Mouse (Mus musculus) heart, adult 9 months (tissue): Measurements from ENCODE around the gene Bdkrb1.

Experiments
- DNase-seq, 2 experiments: peaks; one replicate each; pipeline ENCODE4 v3.0.0; 2022; ENCODE audit warnings: low spot score in 2 of 2

Bdkrb1 gene

GRCm38 (mm10) chr12:105602581-105603210 is at the start of gene Bdkrb1:
Bdkrb1 (plus strand) TSS chr12:105603085.
- no peak for DNase-seq

GRCm38 (mm10) chr12:105554151-105554772 is 48.6 kb upstream of the Bdkrb1 start:
- peak in 1 of 2 experiments; percentile 51 for DNase-seq

GRCm38 (mm10) chr12:105555172-105555571 is 47.7 kb upstream of the Bdkrb1 start:
- DNase-seq, result no peak

GRCm38 (mm10) chr12:105557250-105557925 is 45.5 kb upstream of the Bdkrb1 start:
- DNase-seq, result peak; percentile 62 to 76

GRCm38 (mm10) chr12:105561007-105561534 is 41.8 kb upstream of the Bdkrb1 start:
- no peak for DNase-seq

- DNase-seq, result peak; percentile 52 to 66
Observed at GRCm38 (mm10) chr12:105562056-105562820, 40.6 kb upstream of the Bdkrb1 start.

- DNase-seq, result no peak
Observed at GRCm38 (mm10) chr12:105562936-105563680, 39.8 kb upstream of the Bdkrb1 start, which contains the start of gene Bdkrb2. Bdkrb2 (plus strand) TSS chr12:105563226.

- DNase-seq, result no peak
Observed at GRCm38 (mm10) chr12:105563726-105564275, 39.1 kb upstream of the Bdkrb1 start.

GRCm38 (mm10) chr12:105565221-105565620 is 37.7 kb upstream of the Bdkrb1 start:
- no peak for DNase-seq

- no peak for DNase-seq
Observed at GRCm38 (mm10) chr12:105571867-105572266, 31.0 kb upstream of the Bdkrb1 start.

GRCm38 (mm10) chr12:105572622-105573021 is 30.3 kb upstream of the Bdkrb1 start:
- DNase-seq, result no peak

GRCm38 (mm10) chr12:105574356-105574755 is 28.5 kb upstream of the Bdkrb1 start:
- no peak for DNase-seq

GRCm38 (mm10) chr12:105580490-105580889 is 22.4 kb upstream of the Bdkrb1 start:
- DNase-seq, result peak in 1 of 2 experiments; percentile 39

- no peak for DNase-seq
Observed at GRCm38 (mm10) chr12:105582486-105582885, 20.4 kb upstream of the Bdkrb1 start.

- no peak for DNase-seq
Observed at GRCm38 (mm10) chr12:105583484-105583883, 19.4 kb upstream of the Bdkrb1 start.

- peak; percentile 36 to 61 for DNase-seq
Observed at GRCm38 (mm10) chr12:105584851-105585250, 18.0 kb upstream of the Bdkrb1 start.

- DNase-seq, result no peak
Observed at GRCm38 (mm10) chr12:105587526-105587925, 15.4 kb upstream of the Bdkrb1 start.

GRCm38 (mm10) chr12:105590786-105591185 is 12.1 kb upstream of the Bdkrb1 start:
- no peak for DNase-seq

- DNase-seq, result no peak
Observed at GRCm38 (mm10) chr12:105592361-105592761, 10.5 kb upstream of the Bdkrb1 start.

GRCm38 (mm10) chr12:105593471-105593870 is 9.4 kb upstream of the Bdkrb1 start:
- no peak for DNase-seq

- DNase-seq, result no peak
Observed at GRCm38 (mm10) chr12:105597135-105597534, 5.8 kb upstream of the Bdkrb1 start.
